Mouse (Mus musculus): ENCODE measurements around the gene Pdzrn3. TPM values are rescaled to one million over a fixed set of nuclear protein-coding genes. Genes with fewer than 3 reads are reported as not detected.

Pdzrn3 gene
- total RNA-seq, 2 experiments from 2014 or later, result 67.5 to 81.9 TPM

DNA sequence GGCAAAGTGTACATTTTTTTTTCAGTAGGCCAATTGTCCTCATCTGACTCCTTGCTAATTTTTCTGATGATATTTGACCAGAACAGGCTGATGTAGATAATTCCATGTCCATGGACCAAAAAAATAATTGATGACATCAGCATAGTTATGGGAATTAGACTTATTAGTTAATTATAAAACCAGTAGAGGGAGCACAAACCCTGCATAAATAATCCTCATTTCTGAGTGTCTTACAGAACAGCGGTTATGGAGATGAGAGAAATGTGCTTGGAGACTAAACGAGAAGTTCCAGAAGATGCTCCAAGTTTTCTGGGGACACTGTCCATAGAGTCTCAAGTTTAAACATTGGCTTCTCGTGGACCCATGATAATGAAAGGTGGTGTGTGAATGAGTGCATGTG is 157.4 kb downstream of the Pdzrn3 start:
- intact Hi-C loops (cut with DNase I), result no loop called here

DNA sequence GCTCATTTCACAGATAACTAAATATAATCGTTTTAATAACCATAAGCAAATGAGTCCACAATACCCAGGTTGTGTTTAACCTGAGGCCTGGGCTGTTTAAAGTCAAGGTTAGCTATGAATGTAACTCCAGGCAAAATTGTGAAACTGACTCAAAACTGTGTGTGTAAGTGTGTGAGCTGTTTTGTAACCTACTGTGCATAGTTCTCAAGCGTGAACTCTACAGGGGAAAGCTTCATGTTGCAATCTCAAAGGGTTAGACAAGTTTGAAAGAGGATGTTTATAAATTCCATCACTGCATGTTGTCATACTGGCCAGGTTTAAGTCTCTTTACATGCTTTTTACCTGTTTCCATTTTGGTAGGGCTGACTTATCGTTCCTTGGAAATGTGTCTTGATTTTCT is 158.7 kb downstream of the Pdzrn3 start:
- intact Hi-C loops (cut with DNase I), result no loop called here

More for the DNA sequence above, 157.4 kb downstream of the Pdzrn3 start:
- DNase-seq, result no peak

GRCm38 (mm10) chr6:101218197-101218596 is 159.5 kb downstream of the Pdzrn3 start:
- no peak for DNase-seq
- intact Hi-C loops (cut with DNase I), result no loop called here

More for the DNA sequence above, 158.7 kb downstream of the Pdzrn3 start:
- DNase-seq, result no peak

DNA sequence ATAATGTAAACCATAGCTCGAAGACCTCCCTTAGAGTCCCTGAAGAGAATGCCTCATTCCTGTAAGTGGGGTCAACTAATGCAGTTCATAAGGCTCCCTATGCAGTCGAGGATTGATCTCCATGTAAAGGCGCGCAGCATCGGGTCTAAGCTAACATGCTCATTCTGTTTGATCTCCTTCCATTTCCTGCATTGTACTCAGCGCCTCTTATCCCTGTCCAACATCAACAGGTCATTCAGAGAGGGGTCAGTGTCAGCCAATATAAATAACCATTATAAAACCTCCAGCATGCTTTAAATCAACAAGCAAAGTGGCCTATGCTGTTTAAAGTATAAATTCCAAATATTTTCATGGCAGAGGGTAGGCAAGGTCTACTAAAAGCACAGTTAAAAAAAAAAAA is 159.9 kb downstream of the Pdzrn3 start:
- intact Hi-C loops (cut with DNase I), result no loop called here
- DNase-seq, result no peak

GRCm38 (mm10) chr6:101215436-101215791 is 162.3 kb downstream of the Pdzrn3 start:
- no peak for DNase-seq
- intact Hi-C loops (cut with DNase I), result no loop called here

GRCm38 (mm10) chr6:101214734-101215435 is 162.8 kb downstream of the Pdzrn3 start:
- intact Hi-C loops (cut with DNase I), result no loop called here
- DNase-seq, result no peak

DNA sequence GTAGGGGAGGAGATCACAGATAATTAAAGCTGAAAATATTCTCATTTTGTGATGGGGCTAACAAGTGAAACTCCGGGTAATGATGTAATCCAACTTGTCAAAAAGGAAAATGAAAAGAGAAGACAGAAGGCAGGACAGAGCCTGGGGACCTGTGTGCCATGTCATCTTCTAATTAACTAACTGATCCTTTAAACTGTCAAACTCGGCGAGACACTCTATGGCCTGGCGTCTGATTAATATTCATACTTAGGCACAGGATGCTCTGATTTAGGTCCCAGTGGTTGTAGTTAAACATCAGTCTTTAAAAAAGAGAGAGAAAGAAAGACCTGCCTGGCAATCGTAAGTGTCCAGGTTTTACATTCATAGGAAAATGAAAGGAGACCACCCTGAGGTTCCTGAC is 164.6 kb downstream of the Pdzrn3 start:
- DNase-seq, result no peak
- intact Hi-C loops (cut with DNase I), result no loop called here

- no peak for DNase-seq
- intact Hi-C loops (cut with DNase I), result no loop called here
Measured at GRCm38 (mm10) chr6:101212086-101212485, 165.6 kb downstream of the Pdzrn3 start.

- intact Hi-C loops (cut with DNase I), result no loop called here
- no peak for DNase-seq
Measured at GRCm38 (mm10) chr6:101211361-101211841, 166.3 kb downstream of the Pdzrn3 start.

GRCm38 (mm10) chr6:101198943-101199298 is 178.8 kb downstream of the Pdzrn3 start:
- intact Hi-C loops (cut with DNase I), result loop anchor here (5.0 kb wide), 2 partner anchors 317 to 527 kb away; partner anchors contain the start of gene Shq1
- no peak for DNase-seq

DNA sequence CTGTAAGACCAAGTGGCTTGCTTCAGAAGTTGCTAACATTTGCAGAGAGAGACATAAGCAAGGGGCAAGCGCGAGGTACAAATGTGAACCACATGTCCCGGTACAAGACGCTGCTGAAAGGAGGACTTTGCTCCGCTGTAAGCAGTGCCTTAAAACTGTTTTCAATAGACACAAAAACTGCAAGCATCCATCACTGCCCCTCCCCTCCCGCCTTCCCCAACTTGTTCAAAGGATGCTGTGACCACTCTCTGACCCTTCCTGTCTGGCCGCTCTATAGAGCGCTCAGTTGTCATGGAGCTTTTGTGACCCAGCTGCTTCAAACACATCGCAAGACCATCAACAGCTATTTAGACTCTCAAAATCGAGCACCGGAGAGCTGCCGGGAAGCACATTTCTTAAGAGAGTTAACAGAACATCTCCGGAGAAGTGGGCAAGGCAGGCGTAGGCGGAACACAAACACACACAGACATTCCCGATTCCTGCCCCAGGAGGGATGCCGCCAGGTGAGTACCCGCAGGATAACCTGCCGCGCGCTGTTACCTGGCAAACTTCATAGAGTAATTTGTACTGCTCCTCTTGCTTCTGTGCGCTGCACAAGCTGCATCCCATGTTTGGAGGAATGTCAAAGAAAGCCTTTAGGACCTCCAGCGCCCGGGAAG is 179.3 kb downstream of the Pdzrn3 start:
- intact Hi-C loops (cut with DNase I), result loop anchor here (5.0 kb wide), 2 partner anchors 316 to 526 kb away; partner anchors contain the start of gene Shq1
- DNase-seq, result no peak

GRCm38 (mm10) chr6:101197642-101198041 is 180.1 kb downstream of the Pdzrn3 start:
- intact Hi-C loops (cut with DNase I), result loop anchor here (5.0 kb wide), 2 partner anchors 315 to 525 kb away; partner anchors contain the start of gene Shq1
- DNase-seq, result peak in 1 of 2 experiments; percentile 45

DNA sequence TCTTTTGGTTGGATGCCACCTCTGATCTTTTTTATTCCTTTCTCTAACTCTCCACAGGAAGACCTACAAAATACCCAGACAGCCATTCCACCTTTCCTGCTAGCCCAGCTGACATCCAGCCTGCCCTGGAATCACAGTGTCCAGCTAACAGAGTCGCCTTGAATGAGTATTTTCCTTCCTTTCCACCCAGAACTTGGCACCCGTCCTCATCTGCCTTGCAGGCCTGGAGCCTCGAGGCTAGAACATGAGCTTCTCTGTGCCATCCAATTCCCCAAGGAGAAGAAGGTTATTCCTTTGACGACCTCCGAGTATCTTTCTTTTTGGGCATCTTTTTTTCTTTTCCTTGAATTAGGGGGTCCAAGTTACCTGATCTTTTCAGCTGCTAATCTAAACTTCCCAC is 181.8 kb downstream of the Pdzrn3 start:
- DNase-seq, result no peak
- intact Hi-C loops (cut with DNase I), result loop anchor here (5.0 kb wide), 2 partner anchors 314 to 524 kb away; partner anchors contain the start of gene Shq1

DNA sequence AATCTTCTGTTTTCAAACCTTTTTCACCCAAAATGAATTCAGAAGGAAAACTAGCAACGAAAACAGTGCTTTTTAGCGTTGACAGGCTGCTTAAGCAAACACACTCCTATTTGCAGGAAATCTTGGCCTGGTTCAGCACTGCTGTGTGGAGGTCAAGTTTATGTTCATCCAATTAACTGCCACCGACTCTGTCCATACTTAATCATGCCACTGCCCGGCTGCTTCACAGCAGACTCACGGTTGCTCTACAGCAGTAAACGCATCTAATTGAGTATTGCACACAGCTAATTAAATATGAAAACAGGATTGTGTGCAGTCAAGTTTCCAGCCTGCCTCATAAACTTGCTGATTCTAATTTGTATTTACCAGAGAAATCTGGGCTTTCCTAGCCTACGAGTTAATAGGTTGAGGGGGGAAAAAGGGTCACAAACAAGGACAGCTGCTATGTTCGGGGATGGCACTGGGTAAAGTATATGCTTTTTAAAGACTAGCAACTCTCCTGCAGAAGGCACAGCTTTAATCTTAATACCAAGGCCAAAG is 183.2 kb downstream of the Pdzrn3 start:
- intact Hi-C loops (cut with DNase I), result no loop called here
- DNase-seq, result no peak

DNA sequence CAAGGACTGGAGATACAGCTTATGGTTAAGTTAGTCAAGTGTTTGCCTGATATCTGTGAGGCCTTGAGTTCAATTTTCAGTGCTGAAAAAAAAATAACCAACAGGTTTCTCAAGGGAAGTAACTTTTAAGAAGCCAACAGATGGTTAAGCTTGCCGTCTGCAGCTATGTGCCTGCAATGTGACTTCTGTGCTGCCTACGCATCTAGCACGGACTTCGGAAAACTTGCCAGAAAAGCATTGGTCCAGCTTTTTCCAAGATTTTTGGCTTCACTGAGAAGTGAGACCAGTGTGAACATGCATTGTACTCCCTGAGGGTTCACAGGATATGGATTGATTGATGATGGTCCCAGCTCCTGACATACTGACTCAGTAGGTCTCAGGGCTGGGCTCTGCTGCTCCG is 186.1 kb downstream of the Pdzrn3 start:
- intact Hi-C loops (cut with DNase I), result no loop called here
- DNase-seq, result no peak

GRCm38 (mm10) chr6:101187322-101187721 is 190.4 kb downstream of the Pdzrn3 start:
- DNase-seq, result no peak
- intact Hi-C loops (cut with DNase I), result loop anchor here (5.0 kb wide), 1 partner anchor 300 kb away; no protein-coding TSS in a partner anchor

DNA sequence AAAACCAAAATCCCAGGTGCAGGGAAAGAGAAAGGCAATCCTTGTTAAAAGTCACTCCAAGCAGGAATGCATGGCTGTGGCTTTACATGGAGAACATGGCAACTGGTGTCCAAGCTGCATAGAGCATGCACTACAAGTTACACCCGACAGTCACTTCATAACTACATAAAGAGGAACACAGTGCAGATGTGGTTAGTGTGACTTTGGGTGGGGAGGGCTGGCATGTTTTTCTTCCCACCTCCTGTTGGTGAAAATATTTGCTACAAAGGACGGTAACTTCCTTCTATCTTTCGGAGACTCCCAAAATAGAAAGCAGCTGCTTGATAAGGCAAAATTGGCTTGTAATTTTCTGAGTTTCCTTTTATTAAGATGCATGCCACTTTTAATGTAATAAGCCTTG is 190.8 kb downstream of the Pdzrn3 start:
- DNase-seq, result no peak
- intact Hi-C loops (cut with DNase I), result loop anchor here (5.0 kb wide), 1 partner anchor 300 kb away; no protein-coding TSS in a partner anchor

GRCm38 (mm10) chr6:101184103-101184785 is 193.5 kb downstream of the Pdzrn3 start:
- DNase-seq, result no peak
- intact Hi-C loops (cut with DNase I), result no loop called here

- intact Hi-C loops (cut with DNase I), result no loop called here
- no peak for DNase-seq
Measured at GRCm38 (mm10) chr6:101170699-101171098, 207.0 kb downstream of the Pdzrn3 start.

GRCm38 (mm10) chr6:101153511-101153921 is 224.2 kb downstream of the Pdzrn3 start:
- no peak for DNase-seq
- intact Hi-C loops (cut with DNase I), result no loop called here

GRCm38 (mm10) chr6:101135368-101135767 is 242.3 kb downstream of the Pdzrn3 start:
- DNase-seq, result no peak
- intact Hi-C loops (cut with DNase I), result no loop called here

Data from gastrocnemius, postnatal 36 days (tissue).